Mouse (Mus musculus): Measurements from ENCODE around the gene Cep112. TPM values are rescaled to one million over a fixed set of nuclear protein-coding genes. Genes with fewer than 3 reads are reported as not detected.

Cep112 gene
- total RNA-seq, 1 experiment: 0.85 TPM

DNA sequence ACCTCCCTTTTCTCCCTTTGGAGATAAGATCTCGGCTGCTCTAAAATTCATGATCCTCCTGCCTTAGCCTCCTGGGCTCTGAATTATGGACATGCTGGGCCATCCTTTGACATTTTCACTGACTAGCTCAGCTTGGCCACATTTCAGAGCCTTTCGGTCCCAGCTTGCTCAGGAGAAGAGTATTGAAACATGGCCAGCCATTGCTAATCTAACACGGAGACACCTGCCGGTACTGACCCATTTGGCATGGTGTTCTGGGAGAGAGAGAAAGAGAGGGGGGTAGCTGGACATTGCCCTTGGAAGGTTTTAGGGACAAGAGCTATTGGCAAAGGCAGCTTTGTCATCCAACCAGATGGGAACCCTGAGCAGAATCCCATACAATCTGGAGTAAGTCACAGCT lies 472.0 kb downstream of the Cep112 start:
- peaks cover 0 to 24% of the 10 kb centered on the region in 2 experiments; a peak in 1 of 4 replicates for H3K4me1 ChIP-seq (ENCODE audit: control insufficient read depth in 2 of 2, insufficient read depth in 2 of 2, low read length in 2 of 2, poor library complexity in 1 of 2)
- no peaks in the 10 kb centered on the region for H3K36me3 ChIP-seq (ENCODE audit: control insufficient read depth, insufficient read depth, low read length, poor library complexity, severe bottlenecking)
- TF ChIP-seq ZC3H11A (IDR thresholded peaks at IDR 0.05; ENCODE audit: borderline replicate concordance, low read depth, low read length) (no peak), CHD2 (IDR thresholded peaks at IDR 0.05; ENCODE audit: low read depth, low read length) (no peak), HCFC1 (IDR thresholded peaks at IDR 0.05; ENCODE audit: borderline replicate concordance, insufficient read depth, low read length) (no peak), MAFK (IDR thresholded peaks at IDR 0.05; ENCODE audit: insufficient read depth, low read depth, low read length) (no peak), ZNF384 (IDR thresholded peaks at IDR 0.05; ENCODE audit: low read depth, low read length) (no peak)
- no peak overlapping the region for H3K4me3 ChIP-seq (ENCODE audit: insufficient read depth in 1 of 2, low read depth in 1 of 2, low read length in 2 of 2, poor library complexity in 1 of 2, severe bottlenecking in 1 of 2)
- H3K27ac ChIP-seq (ENCODE audit: insufficient read depth, low read depth, low read length, poor library complexity, severe bottlenecking): no peak overlapping the region
- H3K9me3 ChIP-seq (ENCODE audit: control insufficient read depth, insufficient read depth, low read depth, low read length): no peaks in the 10 kb centered on the region
- in situ Hi-C loops (cut with MboI; ENCODE audit: low sequenced_read_pairs in 2 of 2, unreplicated experiment in 2 of 2): no loop called here
- H3K9ac ChIP-seq (ENCODE audit: insufficient read depth, low read depth, low read length, poor library complexity, severe bottlenecking): no peak overlapping the region
- no peak for DNase-seq (ENCODE audit: low read depth, low spot score)

DNA sequence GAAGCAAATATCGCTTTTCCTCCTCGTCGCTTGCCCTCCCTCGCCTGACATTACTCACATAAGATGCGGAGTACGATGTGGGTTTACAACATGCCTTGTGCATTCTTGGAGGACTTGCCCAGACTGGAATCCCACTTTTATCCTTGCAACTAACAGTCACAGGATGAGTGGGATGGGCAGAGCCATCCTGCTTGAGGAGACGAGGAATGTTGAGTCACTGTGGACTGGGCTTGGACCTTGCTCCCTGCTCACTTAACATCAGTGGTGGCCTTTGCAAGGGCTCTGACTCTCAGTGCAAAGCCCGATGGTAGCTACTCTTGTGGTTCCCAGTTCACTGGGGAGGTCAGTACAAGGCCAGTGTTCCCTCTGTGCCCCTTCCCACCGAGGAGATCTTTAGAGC lies 473.1 kb downstream of the Cep112 start:
- Histone ChIP-seq H3K4me3 (ENCODE audit: insufficient read depth in 1 of 2, low read depth in 1 of 2, low read length in 2 of 2, poor library complexity in 1 of 2, severe bottlenecking in 1 of 2) (no peak overlapping the region), H3K36me3 (ENCODE audit: control insufficient read depth, insufficient read depth, low read length, poor library complexity, severe bottlenecking) (no peaks in the 10 kb centered on the region), H3K4me1 (ENCODE audit: control insufficient read depth in 2 of 2, insufficient read depth in 2 of 2, low read length in 2 of 2, poor library complexity in 1 of 2) (peaks cover 0 to 27% of the 10 kb centered on the region in 2 experiments; a peak in 1 of 4 replicates), H3K9me3 (ENCODE audit: control insufficient read depth, insufficient read depth, low read depth, low read length) (no peaks in the 10 kb centered on the region), H3K9ac (ENCODE audit: insufficient read depth, low read depth, low read length, poor library complexity, severe bottlenecking) (no peak overlapping the region), H3K27ac (ENCODE audit: insufficient read depth, low read depth, low read length, poor library complexity, severe bottlenecking) (no peak overlapping the region)
- no peak for DNase-seq (ENCODE audit: low read depth, low spot score)
- in situ Hi-C loops (cut with MboI; ENCODE audit: low sequenced_read_pairs in 2 of 2, unreplicated experiment in 2 of 2): no loop called here
- TF ChIP-seq HCFC1 (IDR thresholded peaks at IDR 0.05; ENCODE audit: borderline replicate concordance, insufficient read depth, low read length) (no peak), CHD2 (IDR thresholded peaks at IDR 0.05; ENCODE audit: low read depth, low read length) (no peak), ZNF384 (IDR thresholded peaks at IDR 0.05; ENCODE audit: low read depth, low read length) (no peak), MAFK (IDR thresholded peaks at IDR 0.05; ENCODE audit: insufficient read depth, low read depth, low read length) (no peak), ZC3H11A (IDR thresholded peaks at IDR 0.05; ENCODE audit: borderline replicate concordance, low read depth, low read length) (no peak)

DNA sequence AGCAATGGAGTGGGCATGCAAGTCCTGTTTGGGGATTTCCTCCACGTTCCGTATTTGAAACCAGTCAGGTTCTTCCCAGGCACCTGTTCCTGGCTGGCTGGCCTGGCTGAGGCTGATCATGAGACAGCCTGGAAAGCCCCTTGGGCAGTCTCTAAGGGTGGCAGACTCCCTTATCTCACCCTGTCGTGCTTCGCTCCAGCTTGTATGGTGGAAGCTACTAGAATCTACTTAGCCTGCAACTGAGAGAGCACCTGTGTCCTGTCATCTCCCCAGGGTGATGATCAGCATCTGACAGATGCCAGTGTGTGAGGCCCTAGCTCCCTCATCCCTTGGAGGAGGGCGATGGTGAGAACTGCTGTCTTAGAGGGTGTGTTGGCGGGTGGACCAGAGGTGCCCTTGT lies 473.5 kb downstream of the Cep112 start:
- no peaks in the 10 kb centered on the region for H3K9me3 ChIP-seq (ENCODE audit: control insufficient read depth, insufficient read depth, low read depth, low read length)
- no peak overlapping the region for H3K9ac ChIP-seq (ENCODE audit: insufficient read depth, low read depth, low read length, poor library complexity, severe bottlenecking)
- TF ChIP-seq CHD2 (IDR thresholded peaks at IDR 0.05; ENCODE audit: low read depth, low read length) (no peak), ZC3H11A (IDR thresholded peaks at IDR 0.05; ENCODE audit: borderline replicate concordance, low read depth, low read length) (no peak), HCFC1 (IDR thresholded peaks at IDR 0.05; ENCODE audit: borderline replicate concordance, insufficient read depth, low read length) (no peak)
- no peak overlapping the region for H3K27ac ChIP-seq (ENCODE audit: insufficient read depth, low read depth, low read length, poor library complexity, severe bottlenecking)
- H3K4me3 ChIP-seq (ENCODE audit: insufficient read depth in 1 of 2, low read depth in 1 of 2, low read length in 2 of 2, poor library complexity in 1 of 2, severe bottlenecking in 1 of 2): no peak overlapping the region
- no peaks in the 10 kb centered on the region for H3K36me3 ChIP-seq (ENCODE audit: control insufficient read depth, insufficient read depth, low read length, poor library complexity, severe bottlenecking)
- no peak for DNase-seq (ENCODE audit: low read depth, low spot score)
- peaks cover 0 to 23% of the 10 kb centered on the region in 2 experiments; a peak in 1 of 4 replicates for H3K4me1 ChIP-seq (ENCODE audit: control insufficient read depth in 2 of 2, insufficient read depth in 2 of 2, low read length in 2 of 2, poor library complexity in 1 of 2)
- in situ Hi-C loops (cut with MboI; ENCODE audit: low sequenced_read_pairs in 2 of 2, unreplicated experiment in 2 of 2): no loop called here

DNA sequence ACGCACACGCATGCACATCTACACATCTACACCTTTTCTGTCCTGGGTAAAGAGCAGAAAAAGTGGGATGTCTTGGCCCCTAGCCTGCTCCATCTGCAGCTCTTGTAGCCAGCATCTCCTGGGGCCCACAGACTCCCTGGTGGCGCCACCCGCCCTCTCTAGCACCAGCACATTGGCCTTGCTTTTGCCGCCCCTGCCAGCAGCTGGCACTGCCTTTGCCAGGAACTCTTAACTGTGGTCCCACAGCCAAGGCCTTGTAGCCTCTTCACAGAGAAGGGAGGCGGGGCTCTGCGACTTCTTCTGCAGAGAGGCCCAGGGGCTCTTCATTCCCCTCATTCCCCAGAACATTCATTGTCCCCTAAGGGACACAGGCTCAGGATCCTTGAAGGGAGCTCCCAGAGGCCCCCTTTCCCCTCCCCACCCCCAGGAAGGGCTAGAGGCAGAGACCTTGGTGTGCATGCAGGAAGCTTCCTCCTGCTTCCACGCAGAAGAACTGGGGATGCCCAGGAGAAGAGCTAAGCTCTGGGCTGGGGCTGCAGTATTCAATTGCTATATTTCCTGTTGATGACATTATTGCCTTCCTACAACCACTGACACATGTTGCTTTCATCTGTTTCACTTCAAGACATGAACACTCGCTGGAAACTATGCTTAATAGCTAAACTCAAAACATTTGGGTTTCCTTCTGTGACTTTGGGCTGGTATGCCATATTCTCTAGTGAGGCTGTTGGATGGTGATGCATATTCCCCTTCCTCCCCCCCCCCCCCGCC lies 475.9 kb downstream of the Cep112 start:
- DNase-seq (ENCODE audit: low read depth, low spot score): no peak
- TF ChIP-seq ZC3H11A (IDR thresholded peaks at IDR 0.05; ENCODE audit: borderline replicate concordance, low read depth, low read length) (no peak), ZNF384 (IDR thresholded peaks at IDR 0.05; ENCODE audit: low read depth, low read length) (no peak), HCFC1 (IDR thresholded peaks at IDR 0.05; ENCODE audit: borderline replicate concordance, insufficient read depth, low read length) (no peak), MAFK (IDR thresholded peaks at IDR 0.05; ENCODE audit: insufficient read depth, low read depth, low read length) (no peak), CHD2 (IDR thresholded peaks at IDR 0.05; ENCODE audit: low read depth, low read length) (no peak)
- no peaks in the 10 kb centered on the region for H3K9me3 ChIP-seq (ENCODE audit: control insufficient read depth, insufficient read depth, low read depth, low read length)
- no peak overlapping the region for H3K9ac ChIP-seq (ENCODE audit: insufficient read depth, low read depth, low read length, poor library complexity, severe bottlenecking)
- H3K36me3 ChIP-seq (ENCODE audit: control insufficient read depth, insufficient read depth, low read length, poor library complexity, severe bottlenecking): no peaks in the 10 kb centered on the region
- H3K4me1 ChIP-seq (ENCODE audit: control insufficient read depth in 2 of 2, insufficient read depth in 2 of 2, low read length in 2 of 2, poor library complexity in 1 of 2): peaks cover 0 to 13% of the 10 kb centered on the region in 2 experiments; a peak in 1 of 4 replicates
- no peak overlapping the region for H3K27ac ChIP-seq (ENCODE audit: insufficient read depth, low read depth, low read length, poor library complexity, severe bottlenecking)
- H3K4me3 ChIP-seq (ENCODE audit: insufficient read depth in 1 of 2, low read depth in 1 of 2, low read length in 2 of 2, poor library complexity in 1 of 2, severe bottlenecking in 1 of 2): no peak overlapping the region
- in situ Hi-C loops (cut with MboI; ENCODE audit: low sequenced_read_pairs in 2 of 2, unreplicated experiment in 2 of 2): no loop called here

All from ES-E14 (cell line).